Mouse (Mus musculus) midbrain, embryonic 11.5 days (tissue): ENCODE data around the gene Slc4a5. TPM values are rescaled to one million over a fixed set of nuclear protein-coding genes. Genes with fewer than 3 reads are reported as not detected.

Experiments
- ATAC-seq: fragments of 200-750 bp; cut with Nextera tagmentation; 2 replicates; pipeline ENCODE4 v1.8.0; 2017; ENCODE audit warnings: moderate TSS enrichment, moderate library complexity; ENCODE audit not compliant: low FRiP score
- DNase-seq: peaks from one replicate; pipeline ENCODE4 v3.0.0; 2015; ENCODE audit warnings: low spot score; ENCODE audit errors: missing footprints
- H3K27ac ChIP-seq: fragments of 300-500 bp; sonication (generic); 2 replicates; pipeline ENCODE4 v1.5.1; 2014; ENCODE audit warnings: low read depth, low read length
- H3K27me3 ChIP-seq: fragments of 300-500 bp; sonication (generic); 2 replicates; pipeline ENCODE4 v1.6.1; 2014; ENCODE audit warnings: mild to moderate bottlenecking, low read length, moderate library complexity, mixed read lengths; ENCODE audit not compliant: control insufficient read depth, insufficient read depth
- H3K36me3 ChIP-seq: fragments of 300-500 bp; sonication (generic); 2 replicates; pipeline ENCODE4 v1.6.1; 2014; ENCODE audit warnings: mild to moderate bottlenecking, low read length, moderate library complexity, mixed read lengths; ENCODE audit not compliant: control insufficient read depth, insufficient read depth
- H3K4me1 ChIP-seq: fragments of 300-500 bp; sonication (generic); 2 replicates; pipeline ENCODE4 v1.6.1; 2014; ENCODE audit warnings: low read length; ENCODE audit not compliant: control insufficient read depth, insufficient read depth
- H3K4me2 ChIP-seq: fragments of 300-500 bp; sonication (generic); 2 replicates; pipeline ENCODE4 v1.6.1; 2014; ENCODE audit warnings: mild to moderate bottlenecking, moderate library complexity
- H3K4me3 ChIP-seq: fragments of 300-500 bp; sonication (generic); 2 replicates; pipeline ENCODE4 v1.5.1; 2014; ENCODE audit warnings: low read depth, low read length
- H3K9ac ChIP-seq: fragments of 300-500 bp; sonication (generic); 2 replicates; pipeline ENCODE4 v1.6.1; 2014; ENCODE audit warnings: low read length
- H3K9me3 ChIP-seq: fragments of 300-500 bp; sonication (generic); 2 replicates; pipeline ENCODE4 v1.6.1; 2016; ENCODE audit warnings: low read length; ENCODE audit not compliant: control insufficient read depth
- WGBS: fragments of 180-500 bp; shearing (Covaris S2); extraction: QIAGEN DNeasy Blood & Tissue Kit; methylation state at CpG from one replicate; pipeline ENCODE4 v1.1.7; 2014; 5-methylcytosine and 5-hydroxymethylcytosine counted together
- polyA plus RNA-seq: library from polyadenylated mRNA; unstranded; fragments of >200 nt; fragmentation: Nextera tagmentation; extraction: Ambion mirVana; gene quantifications from 2 replicates; pipeline ENCODE4 v1.2.1, GENCODE M21; 2014

Slc4a5 gene
- polyA plus RNA-seq, 1 experiment from 2014 or later: 0.68 TPM

- WGBS: 84% methylated on average over 6 of the region's 6 CpGs
- Histone ChIP-seq H3K4me3 (no peak overlapping the region), H3K9ac (no peak overlapping the region), H3K9me3 (no peaks in the 10 kb centered on the region), H3K27me3 (no peaks in the 10 kb centered on the region), H3K27ac (no peak overlapping the region), H3K36me3 (no peaks in the 10 kb centered on the region), H3K4me1 (no peaks in the 10 kb centered on the region), H3K4me2 (no peak overlapping the region)
- ATAC-seq: no peak
- DNase-seq: no peak
Measured at GRCm38 (mm10) chr6:83245134-83245533, 25.5 kb downstream of the Slc4a5 start.

DNA sequence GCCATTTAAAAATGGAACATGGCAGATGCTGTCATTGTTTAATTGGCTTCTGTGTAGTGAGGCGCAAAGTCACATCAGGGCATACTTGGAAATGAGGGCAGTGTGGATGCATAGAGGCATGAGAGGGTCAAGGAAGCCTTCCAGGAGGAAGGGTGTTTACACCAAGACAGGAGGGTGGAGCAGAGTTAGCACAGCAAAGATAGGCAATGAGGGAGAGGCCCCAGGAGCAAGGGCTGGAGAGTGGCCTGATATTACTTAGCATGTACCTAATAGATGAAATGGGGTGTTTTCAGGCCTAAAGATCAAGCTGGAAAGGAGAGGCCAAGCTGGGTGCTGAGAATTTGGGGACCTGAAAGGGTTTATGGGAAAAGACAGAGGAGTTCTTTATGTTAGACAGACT, 26.4 kb downstream of the Slc4a5 start:
- no peaks in the 10 kb centered on the region for H3K4me1 ChIP-seq
- H3K9ac ChIP-seq: no peak overlapping the region
- no peak overlapping the region for H3K4me3 ChIP-seq
- H3K9me3 ChIP-seq: no peaks in the 10 kb centered on the region
- DNase-seq (no peak), ATAC-seq (no peak)
- H3K27me3 ChIP-seq: no peaks in the 10 kb centered on the region
- H3K27ac ChIP-seq: no peak overlapping the region
- no peak overlapping the region for H3K4me2 ChIP-seq
- no peaks in the 10 kb centered on the region for H3K36me3 ChIP-seq
- 93% methylated on average over 1 of the region's 1 CpGs for WGBS

- Histone ChIP-seq H3K36me3 (no peaks in the 10 kb centered on the region), H3K4me3 (no peak overlapping the region), H3K27ac (no peak overlapping the region), H3K9me3 (no peaks in the 10 kb centered on the region), H3K9ac (no peak overlapping the region), H3K27me3 (no peaks in the 10 kb centered on the region), H3K4me1 (no peaks in the 10 kb centered on the region), H3K4me2 (no peak overlapping the region)
- WGBS: 97% methylated on average over 4 of the region's 4 CpGs
- ATAC-seq: no peak
- no peak for DNase-seq
Measured at GRCm38 (mm10) chr6:83246750-83247149, 27.1 kb downstream of the Slc4a5 start.

DNA sequence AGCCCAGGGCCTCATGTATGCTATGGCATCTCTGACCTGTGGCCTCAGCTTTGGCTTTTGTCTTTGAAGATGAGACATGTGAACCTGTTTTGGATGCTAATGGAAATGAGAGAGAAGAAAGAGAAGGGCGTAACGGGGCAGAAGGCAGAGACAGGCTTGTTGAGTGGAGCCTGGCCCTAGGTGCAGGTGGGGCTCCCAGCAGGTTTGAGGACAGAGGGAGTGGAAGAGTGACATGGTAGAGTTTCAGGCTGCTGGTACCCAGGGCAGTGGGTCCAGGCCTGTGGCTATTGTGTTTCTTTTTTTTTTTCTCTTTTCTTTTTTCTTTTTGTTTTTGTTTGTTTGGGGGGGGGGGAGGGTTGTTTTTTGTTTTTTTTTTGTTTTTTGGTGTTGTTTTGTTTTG, 27.5 kb downstream of the Slc4a5 start:
- H3K9me3 ChIP-seq: no peaks in the 10 kb centered on the region
- 84% methylated on average over 2 of the region's 2 CpGs for WGBS
- H3K36me3 ChIP-seq: no peaks in the 10 kb centered on the region
- no peaks in the 10 kb centered on the region for H3K27me3 ChIP-seq
- no peaks in the 10 kb centered on the region for H3K4me1 ChIP-seq
- H3K9ac ChIP-seq: no peak overlapping the region
- H3K4me2 ChIP-seq: no peak overlapping the region
- H3K27ac ChIP-seq: no peak overlapping the region
- ATAC-seq: no peak
- H3K4me3 ChIP-seq: no peak overlapping the region
- DNase-seq: no peak

DNA sequence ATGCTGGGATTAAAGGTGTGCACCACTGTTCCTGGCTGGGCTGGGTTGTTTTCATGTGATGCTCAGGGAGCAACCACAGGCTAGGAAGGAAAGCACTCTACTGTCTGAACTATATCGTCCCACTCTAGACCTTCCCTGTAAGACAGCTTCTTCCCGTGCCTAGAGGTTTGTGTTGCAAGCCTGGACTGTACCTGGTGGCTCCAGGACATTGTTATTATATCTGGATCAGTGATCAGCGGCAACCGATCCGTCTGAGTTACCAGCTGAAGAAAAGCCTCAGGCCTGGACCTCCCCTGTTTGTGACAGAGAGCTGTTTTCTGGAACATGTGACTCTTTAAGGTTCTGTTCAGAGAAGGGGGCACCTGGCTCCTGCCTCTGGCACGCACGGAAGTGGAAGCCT, 34.6 kb downstream of the Slc4a5 start:
- Histone ChIP-seq H3K9ac (no peak overlapping the region), H3K4me3 (no peak overlapping the region), H3K27ac (no peak overlapping the region), H3K4me1 (no peaks in the 10 kb centered on the region), H3K9me3 (no peaks in the 10 kb centered on the region), H3K27me3 (no peaks in the 10 kb centered on the region), H3K36me3 (no peaks in the 10 kb centered on the region), H3K4me2 (no peak overlapping the region)
- no peak for ATAC-seq
- 49% methylated on average over 7 of the region's 7 CpGs for WGBS
- DNase-seq: no peak

- peaks cover 7% of the 10 kb centered on the region for H3K4me1 ChIP-seq
- DNase-seq (peak; percentile 68), ATAC-seq (no peak)
- H3K4me3 ChIP-seq: no peak overlapping the region
- no peaks in the 10 kb centered on the region for H3K36me3 ChIP-seq
- H3K27ac ChIP-seq: no peak overlapping the region
- WGBS: 95% methylated on average over 1 of the region's 1 CpGs
- H3K9ac ChIP-seq: no peak overlapping the region
- H3K9me3 ChIP-seq: no peaks in the 10 kb centered on the region
- H3K27me3 ChIP-seq: no peaks in the 10 kb centered on the region
- H3K4me2 ChIP-seq: no peak overlapping the region
Measured at GRCm38 (mm10) chr6:83264516-83264915, 44.9 kb downstream of the Slc4a5 start.

- Histone ChIP-seq H3K27ac (no peak overlapping the region), H3K9ac (no peak overlapping the region), H3K4me3 (no peak overlapping the region), H3K4me2 (no peak overlapping the region), H3K27me3 (no peaks in the 10 kb centered on the region), H3K9me3 (no peaks in the 10 kb centered on the region), H3K36me3 (no peaks in the 10 kb centered on the region), H3K4me1 (peaks cover 7% of the 10 kb centered on the region)
- no peak for ATAC-seq
- peak; percentile 76 for DNase-seq
Measured at GRCm38 (mm10) chr6:83265253-83265652, 45.6 kb downstream of the Slc4a5 start.

GRCm38 (mm10) chr6:83265653-83266052, 46.0 kb downstream of the Slc4a5 start:
- H3K36me3 ChIP-seq: no peaks in the 10 kb centered on the region
- no peak overlapping the region for H3K4me2 ChIP-seq
- peaks cover 3% of the 10 kb centered on the region for H3K4me1 ChIP-seq
- no peak for DNase-seq
- ATAC-seq: no peak
- H3K27me3 ChIP-seq: no peaks in the 10 kb centered on the region
- 82% methylated on average over 4 of the region's 4 CpGs for WGBS
- no peak overlapping the region for H3K9ac ChIP-seq
- no peaks in the 10 kb centered on the region for H3K9me3 ChIP-seq
- no peak overlapping the region for H3K27ac ChIP-seq
- no peak overlapping the region for H3K4me3 ChIP-seq

- H3K27me3 ChIP-seq: no peaks in the 10 kb centered on the region
- no peak overlapping the region for H3K27ac ChIP-seq
- peak overlapping the region; percentile 7; the same call in 1 of the 2 replicates for H3K4me2 ChIP-seq
- 71% methylated on average over 4 of the region's 4 CpGs for WGBS
- ATAC-seq (no peak), DNase-seq (peak; percentile 77)
- no peaks in the 10 kb centered on the region for H3K36me3 ChIP-seq
- H3K4me3 ChIP-seq: no peak overlapping the region
- peaks cover 2% of the 10 kb centered on the region; the same call in 1 of the 2 replicates for H3K4me1 ChIP-seq
- H3K9ac ChIP-seq: peak overlapping the region; percentile 27; the same call in 1 of the 2 replicates
- no peaks in the 10 kb centered on the region for H3K9me3 ChIP-seq
Measured at GRCm38 (mm10) chr6:83267616-83268015, 48.0 kb downstream of the Slc4a5 start.
